Mouse (Mus musculus) heart, postnatal 0 days (tissue): Measurements from ENCODE around the gene Serpinb9b. TPM values are rescaled to one million over a fixed set of nuclear protein-coding genes. Genes with fewer than 3 reads are reported as not detected.

Experiments
- ATAC-seq: fragments of 200-750 bp; cut with Nextera tagmentation; 2 replicates; pipeline ENCODE4 v1.8.0; 2017; ENCODE audit warnings: low read depth, moderate number of reproducible peaks, moderate library complexity; ENCODE audit not compliant: insufficient read depth
- DNase-seq: peaks from one replicate; pipeline ENCODE4 v3.0.0-alpha.2; 2016; ENCODE audit warnings: low spot score
- H3K27ac ChIP-seq: fragments of 300-500 bp; sonication (generic); 2 replicates; pipeline ENCODE4 v1.5.1; 2014; ENCODE audit warnings: low read depth, mild to moderate bottlenecking
- H3K27me3 ChIP-seq: fragments of 300-500 bp; sonication (generic); 2 replicates; pipeline ENCODE4 v1.6.1; 2014; ENCODE audit warnings: low read length, mixed read lengths; ENCODE audit not compliant: control insufficient read depth, insufficient read depth
- H3K36me3 ChIP-seq: fragments of 300-500 bp; sonication (generic); replicated peaks from 2 replicates; pipeline ENCODE4 v1.6.1; 2014; ENCODE audit warnings: low read length, mixed read lengths; ENCODE audit not compliant: control insufficient read depth, insufficient read depth
- H3K4me1 ChIP-seq: fragments of 300-500 bp; sonication (generic); 2 replicates; pipeline ENCODE4 v1.6.1; 2014; ENCODE audit warnings: antibody characterized with exemption; ENCODE audit not compliant: control insufficient read depth, insufficient read depth
- H3K4me2 ChIP-seq: fragments of 300-500 bp; sonication (generic); 2 replicates; pipeline ENCODE4 v1.6.1; 2014; ENCODE audit warnings: low read depth, mild to moderate bottlenecking, low read length, moderate library complexity
- H3K4me3 ChIP-seq: fragments of 300-500 bp; sonication (generic); 2 replicates; pipeline ENCODE4 v1.5.1; 2014; ENCODE audit warnings: low read depth, low read length
- H3K9ac ChIP-seq: fragments of 300-500 bp; sonication (generic); replicated peaks from 2 replicates; pipeline ENCODE4 v1.6.1; 2014; ENCODE audit warnings: low read depth, low read length, mixed read lengths
- H3K9me3 ChIP-seq: fragments of 300-500 bp; sonication (generic); replicated peaks from 2 replicates; pipeline ENCODE4 v1.6.1; 2016; ENCODE audit warnings: low read length; ENCODE audit not compliant: control insufficient read depth
- CTCF ChIP-seq: IDR thresholded peaks from 2 replicates; pipeline ENCODE4 v1.5.1; 2016; ENCODE audit warnings: antibody characterized with exemption, control low read depth, low read depth
- EP300 ChIP-seq: IDR thresholded peaks from 2 replicates; pipeline ENCODE4 v1.6.1; 2016; ENCODE audit warnings: antibody characterized with exemption, low read depth
- WGBS: fragments of 180-500 bp; shearing (Covaris S2); extraction: QIAGEN DNeasy Blood & Tissue Kit; methylation state at CpG from one replicate; pipeline ENCODE4 v1.1.7; 2014; 5-methylcytosine and 5-hydroxymethylcytosine counted together
- polyA plus RNA-seq: library from polyadenylated mRNA; unstranded; fragments of >200 nt; fragmentation: Nextera tagmentation; extraction: Ambion mirVana; gene quantifications from 2 replicates; pipeline ENCODE4 v1.2.1, GENCODE M21; 2015
- total RNA-seq: library from RNA; depleted of rRNA; stranded (reverse); fragments of >200 nt; gene quantifications from 2 replicates; pipeline ENCODE4 v1.2.3, GENCODE M21; 2014; ENCODE audit warnings: low replicate concordance

Serpinb9b gene
- total and polyA plus RNA-seq, 2 experiments from 2014 or later, result 0.23 to 0.36 TPM

GRCm38 (mm10) chr13:32995051-32995450, 32.2 kb upstream of the Serpinb9b start:
- 58% methylated on average over 4 of the region's 4 CpGs for WGBS
- H3K27me3 ChIP-seq, result no peaks in the 10 kb centered on the region

GRCm38 (mm10) chr13:33001341-33001740, 25.9 kb upstream of the Serpinb9b start:
- Histone ChIP-seq H3K4me2 (no peak overlapping the region), H3K27ac (no peak overlapping the region), H3K4me3 (no peak overlapping the region), H3K27me3 (no peaks in the 10 kb centered on the region), H3K36me3 (no peaks in the 10 kb centered on the region), H3K4me1 (peaks cover 6% of the 10 kb centered on the region; the same call in 1 of the 2 replicates), H3K9ac (no peak overlapping the region), H3K9me3 (no peaks in the 10 kb centered on the region)
- ATAC-seq, result no peak
- DNase-seq, result no peak
- WGBS, result 94% methylated on average over 5 of the region's 5 CpGs
- no peak for TF ChIP-seq EP300
- TF ChIP-seq CTCF, result no peak

More at GRCm38 (mm10) chr13:32995051-32995450, 32.2 kb upstream of the Serpinb9b start:
- Histone ChIP-seq H3K4me3 (no peak overlapping the region), H3K9ac (no peak overlapping the region), H3K27ac (no peak overlapping the region), H3K4me2 (no peak overlapping the region), H3K36me3 (no peaks in the 10 kb centered on the region), H3K9me3 (no peaks in the 10 kb centered on the region), H3K4me1 (no peaks in the 10 kb centered on the region)
- no peak for TF ChIP-seq EP300
- no peak for TF ChIP-seq CTCF
- ATAC-seq (no peak), DNase-seq (no peak)

- Histone ChIP-seq H3K36me3 (no peaks in the 10 kb centered on the region), H3K9me3 (no peaks in the 10 kb centered on the region), H3K27me3 (no peaks in the 10 kb centered on the region), H3K27ac (peak within 1 kb of the TSS; percentile 89), H3K4me2 (peak within 1 kb of the TSS; percentile 68), H3K4me1 (peaks cover 6% of the 10 kb centered on the region; the same call in 1 of the 2 replicates), H3K9ac (peak within 1 kb of the TSS; percentile 49), H3K4me3 (peak within 1 kb of the TSS; percentile 41)
- DNase-seq (no peak), ATAC-seq (no peak)
- WGBS, result 89% methylated on average over 3 of the region's 3 CpGs
- TF ChIP-seq CTCF, result no peak
- no peak for TF ChIP-seq EP300
These were observed 24.3 kb upstream of the Serpinb9b start, which contains the start of gene Serpinb9 for GRCm38 (mm10) chr13:33002950-33003349. Serpinb9 (plus strand) TSS chr13:33003250.

GRCm38 (mm10) chr13:33003523-33004413, 23.4 kb upstream of the Serpinb9b start:
- Histone ChIP-seq H3K27ac (peak overlapping the region; percentile 89), H3K36me3 (peaks cover 3% of the 10 kb centered on the region), H3K4me2 (peak overlapping the region; percentile 68), H3K4me3 (peak overlapping the region; percentile 41), H3K9me3 (no peaks in the 10 kb centered on the region), H3K9ac (peak overlapping the region; percentile 49), H3K4me1 (peaks cover 6% of the 10 kb centered on the region; the same call in 1 of the 2 replicates), H3K27me3 (no peaks in the 10 kb centered on the region)
- TF ChIP-seq CTCF, result no peak
- TF ChIP-seq EP300, result no peak
- WGBS, result 46% methylated on average over 9 of the region's 9 CpGs
- ATAC-seq, result peak; percentile 15; the same call in 1 of the 2 replicates
- DNase-seq, result no peak

DNA sequence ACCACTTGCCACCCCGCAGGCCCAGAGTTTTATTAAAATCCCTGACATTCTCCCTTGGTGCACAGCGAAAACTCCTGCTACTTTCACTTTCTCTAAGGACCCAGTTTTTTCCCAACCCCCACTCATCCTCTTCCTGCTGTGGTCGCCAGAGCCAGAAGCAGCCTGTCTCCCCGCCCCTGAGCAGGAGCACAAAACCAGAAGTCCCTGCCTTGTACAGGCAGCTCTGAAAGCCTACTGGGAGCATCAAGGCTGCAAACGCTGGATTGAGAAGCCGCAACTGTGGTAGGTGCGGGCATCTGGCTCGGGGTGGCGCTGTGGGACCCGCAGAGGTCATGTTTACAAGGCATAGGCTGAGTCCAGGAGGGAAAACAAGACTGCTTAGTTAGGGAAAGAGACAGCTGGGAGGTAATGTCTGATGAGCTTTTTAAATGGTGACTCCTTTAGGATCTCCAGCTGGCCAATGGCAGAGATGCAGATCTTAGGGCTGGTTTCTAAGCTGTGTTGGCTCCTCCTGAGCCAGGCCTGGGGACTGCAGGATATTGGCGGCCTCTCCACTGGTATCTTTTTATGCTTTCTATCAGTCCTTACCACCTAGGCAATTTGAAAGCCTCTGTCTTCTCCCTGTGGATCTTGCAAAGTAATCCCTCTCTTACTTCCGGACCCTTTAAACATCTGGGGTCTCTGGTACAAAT, 22.7 kb upstream of the Serpinb9b start:
- Histone ChIP-seq H3K4me2 (peak overlapping the region; percentile 68), H3K9me3 (no peaks in the 10 kb centered on the region), H3K4me1 (peaks cover 6% of the 10 kb centered on the region; the same call in 1 of the 2 replicates), H3K9ac (peak overlapping the region; percentile 49), H3K27me3 (no peaks in the 10 kb centered on the region), H3K36me3 (peaks cover 10% of the 10 kb centered on the region), H3K4me3 (peak overlapping the region; percentile 41), H3K27ac (peak overlapping the region; percentile 89)
- WGBS, result 9% methylated on average over 12 of the region's 12 CpGs
- TF ChIP-seq CTCF (peak; percentile 72), EP300 (no peak)
- ATAC-seq, result peak; percentile 91
- DNase-seq, result peak; percentile 90
